Mouse (Mus musculus) testis, adult 2 months (tissue): ENCODE results near the gene Lrrk1. TPM values are rescaled to one million over a fixed set of nuclear protein-coding genes. Genes with fewer than 3 reads are reported as not detected.

Experiments used
- H3K27ac ChIP-seq: fragments of 200-500 bp; 2 replicates; pipeline ENCODE4 v1.5.1; 2012; ENCODE audit warnings: low read depth, low read length; ENCODE audit not compliant: control insufficient read depth, insufficient read depth
- H3K27me3 ChIP-seq: fragments of 200-500 bp; 2 replicates; pipeline ENCODE4 v1.6.1; 2012; ENCODE audit warnings: mild to moderate bottlenecking, low read length, moderate library complexity; ENCODE audit not compliant: control insufficient read depth, insufficient read depth
- H3K36me3 ChIP-seq: fragments of 200-500 bp; 2 replicates; pipeline ENCODE4 v1.6.1; 2012; ENCODE audit warnings: mild to moderate bottlenecking, low read length; ENCODE audit not compliant: control insufficient read depth, insufficient read depth
- H3K4me1 ChIP-seq: fragments of 200-500 bp; 2 replicates; pipeline ENCODE4 v1.6.1; 2012; ENCODE audit warnings: low read length; ENCODE audit not compliant: control insufficient read depth, insufficient read depth
- H3K4me3 ChIP-seq: fragments of 200-500 bp; 2 replicates; pipeline ENCODE4 v1.5.1; 2012; ENCODE audit warnings: low read depth, mild to moderate bottlenecking, low read length, moderate library complexity, mixed read lengths; ENCODE audit not compliant: control insufficient read depth
- CTCF ChIP-seq: fragments of 200-500 bp; IDR thresholded peaks from 2 replicates; pipeline ENCODE4 v1.5.1; 2012; ENCODE audit warnings: low read depth, mild to moderate bottlenecking, inconsistent platforms, low read length, moderate library complexity; ENCODE audit not compliant: control insufficient read depth, insufficient read depth, insufficient replicate concordance
- POLR2A ChIP-seq: fragments of 200-500 bp; IDR thresholded peaks from 2 replicates; pipeline ENCODE4 v1.6.1; 2012; ENCODE audit warnings: low read depth, mild to moderate bottlenecking, inconsistent platforms, low read length, moderate library complexity; ENCODE audit not compliant: control insufficient read depth
- polyA plus RNA-seq: library from polyadenylated mRNA; depleted of rRNA; stranded (reverse); fragments of >200 nt; gene quantifications from 2 replicates; pipeline ENCODE4 v1.2.3, GENCODE M21; 2012

Gene Lrrk1
- polyA plus RNA-seq, 1 experiment, result 2.3 TPM

GRCm38 (mm10) chr7:66384891-66385290 is 3.3 kb downstream of the Lrrk1 start:
- Histone ChIP-seq H3K4me1 (peaks cover 9% of the 10 kb centered on the region), H3K27ac (no peak overlapping the region), H3K4me3 (no peak overlapping the region), H3K27me3 (no peaks in the 10 kb centered on the region; the same call in 1 of the 2 replicates), H3K36me3 (no peaks in the 10 kb centered on the region)
- no peak for TF ChIP-seq CTCF
- TF ChIP-seq POLR2A, result no peak

- H3K27ac ChIP-seq, result no peak overlapping the region
- TF ChIP-seq CTCF, result no peak
- no peak for TF ChIP-seq POLR2A
- H3K4me1 ChIP-seq, result peaks cover 9% of the 10 kb centered on the region
- H3K27me3 ChIP-seq, result no peaks in the 10 kb centered on the region; the same call in 1 of the 2 replicates
- H3K4me3 ChIP-seq, result no peak overlapping the region
- H3K36me3 ChIP-seq, result no peaks in the 10 kb centered on the region
Observed at GRCm38 (mm10) chr7:66384213-66384612, 3.9 kb downstream of the Lrrk1 start.

DNA sequence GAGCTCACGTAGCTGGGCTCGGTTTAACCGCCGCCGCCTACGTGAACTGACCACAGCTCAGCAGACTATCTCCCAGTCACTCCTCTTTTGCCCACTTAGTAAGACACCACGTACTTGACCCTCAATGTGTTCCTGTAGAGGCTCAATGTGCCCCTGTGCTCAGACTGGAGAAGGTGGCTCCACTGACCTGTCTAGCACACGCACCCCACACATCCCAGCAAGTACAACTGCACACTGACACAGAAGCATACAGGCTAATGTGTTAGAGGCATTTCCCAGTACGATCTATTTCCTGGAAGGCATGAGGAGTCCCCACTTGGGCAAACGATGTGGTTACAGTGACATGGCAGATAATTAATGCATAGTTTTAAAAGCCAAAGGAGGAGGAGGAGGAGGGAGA is 11.6 kb downstream of the Lrrk1 start:
- Histone ChIP-seq H3K4me3 (no peak overlapping the region), H3K27ac (no peak overlapping the region), H3K27me3 (no peaks in the 10 kb centered on the region), H3K4me1 (no peaks in the 10 kb centered on the region), H3K36me3 (no peaks in the 10 kb centered on the region)
- TF ChIP-seq CTCF (no peak), POLR2A (no peak)

DNA sequence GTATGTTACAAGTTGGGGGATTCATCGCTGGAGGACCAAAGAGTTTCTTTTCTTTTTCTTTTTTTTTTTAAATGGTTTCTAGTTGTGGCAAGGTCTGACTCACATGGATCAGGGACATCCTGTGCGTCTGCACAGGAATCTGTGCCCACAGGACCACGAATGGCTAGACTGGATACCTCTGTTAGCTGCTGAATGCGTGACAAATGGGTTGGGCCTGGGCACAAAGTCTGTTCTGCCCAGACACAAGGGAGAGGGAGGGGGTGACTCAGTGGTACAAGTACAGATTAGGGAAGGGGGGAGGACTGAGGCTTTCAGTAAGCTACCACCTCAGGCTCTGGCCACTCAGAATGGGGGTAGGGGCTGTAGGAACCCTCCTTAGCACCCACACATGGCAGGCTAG is 12.4 kb downstream of the Lrrk1 start:
- H3K27me3 ChIP-seq, result no peaks in the 10 kb centered on the region
- no peaks in the 10 kb centered on the region for H3K36me3 ChIP-seq
- no peak for TF ChIP-seq POLR2A
- TF ChIP-seq CTCF, result no peak
- H3K4me3 ChIP-seq, result no peak overlapping the region
- no peaks in the 10 kb centered on the region for H3K4me1 ChIP-seq
- H3K27ac ChIP-seq, result no peak overlapping the region

- TF ChIP-seq CTCF (no peak), POLR2A (no peak)
Observed at GRCm38 (mm10) chr7:66373391-66373790, 14.8 kb downstream of the Lrrk1 start.

DNA sequence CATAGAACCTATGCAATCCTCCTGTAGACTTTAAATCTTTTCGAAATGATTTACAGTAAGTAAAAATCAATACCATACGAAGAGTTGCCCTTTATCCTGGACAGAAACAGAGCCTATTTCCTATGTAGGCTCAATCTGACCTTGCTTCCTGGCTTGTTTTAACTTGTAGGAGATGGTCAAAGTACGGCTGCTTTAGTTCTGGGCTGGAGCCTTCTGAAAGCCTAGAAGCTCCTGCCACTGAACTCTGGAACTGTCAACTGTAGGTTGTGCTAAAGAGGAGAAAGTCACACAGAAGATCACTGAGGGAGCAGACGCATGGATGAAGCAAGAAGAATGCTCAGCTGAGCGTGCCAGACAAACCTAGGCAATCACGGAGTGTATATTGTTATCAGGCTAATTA is 17.2 kb downstream of the Lrrk1 start:
- H3K4me1 ChIP-seq, result no peaks in the 10 kb centered on the region
- H3K27me3 ChIP-seq, result no peaks in the 10 kb centered on the region
- H3K4me3 ChIP-seq, result no peak overlapping the region
- H3K27ac ChIP-seq, result no peak overlapping the region
- TF ChIP-seq POLR2A (no peak), CTCF (no peak)
- H3K36me3 ChIP-seq, result no peaks in the 10 kb centered on the region

More at GRCm38 (mm10) chr7:66373391-66373790, 14.8 kb downstream of the Lrrk1 start:
- H3K36me3 ChIP-seq, result no peaks in the 10 kb centered on the region
- H3K27me3 ChIP-seq, result no peaks in the 10 kb centered on the region
- no peaks in the 10 kb centered on the region for H3K4me1 ChIP-seq
- no peak overlapping the region for H3K4me3 ChIP-seq
- no peak overlapping the region for H3K27ac ChIP-seq

- no peak for TF ChIP-seq POLR2A
- no peak for TF ChIP-seq CTCF
- Histone ChIP-seq H3K27ac (no peak overlapping the region), H3K4me3 (no peak overlapping the region), H3K36me3 (no peaks in the 10 kb centered on the region), H3K27me3 (no peaks in the 10 kb centered on the region), H3K4me1 (no peaks in the 10 kb centered on the region)
Observed at GRCm38 (mm10) chr7:66369934-66370445, 18.2 kb downstream of the Lrrk1 start.

- H3K36me3 ChIP-seq, result no peaks in the 10 kb centered on the region
- no peak overlapping the region for H3K27ac ChIP-seq
- H3K4me3 ChIP-seq, result no peak overlapping the region
- no peaks in the 10 kb centered on the region for H3K27me3 ChIP-seq
- no peak for TF ChIP-seq POLR2A
- no peak for TF ChIP-seq CTCF
- H3K4me1 ChIP-seq, result no peaks in the 10 kb centered on the region
Observed at GRCm38 (mm10) chr7:66369071-66369933, 18.8 kb downstream of the Lrrk1 start.
